Mouse (Mus musculus) kidney, postnatal 0 days (tissue): ENCODE data around the gene Ywhae. TPM values are rescaled to one million over a fixed set of nuclear protein-coding genes. Genes with fewer than 3 reads are reported as not detected.

Experiments
- ATAC-seq: fragments of 200-750 bp; cut with Nextera tagmentation; replicated peaks from 2 replicates; pipeline ENCODE4 v1.8.0; 2017; ENCODE audit warnings: low read depth, moderate number of reproducible peaks, moderate TSS enrichment, moderate library complexity; ENCODE audit not compliant: low FRiP score
- DNase-seq: peaks from one replicate; pipeline ENCODE4 v3.0.0-alpha.2; 2016; ENCODE audit warnings: low spot score
- H3K27ac ChIP-seq: fragments of 300-500 bp; sonication (generic); 2 replicates; pipeline ENCODE4 v1.5.1; 2014; ENCODE audit warnings: mild to moderate bottlenecking
- H3K27me3 ChIP-seq: fragments of 300-500 bp; sonication (generic); 2 replicates; pipeline ENCODE4 v1.6.1; 2014; ENCODE audit warnings: low read length, mixed read lengths; ENCODE audit not compliant: insufficient read depth
- H3K36me3 ChIP-seq: fragments of 300-500 bp; sonication (generic); 2 replicates; pipeline ENCODE4 v1.6.1; 2014; ENCODE audit warnings: low read length, mixed read lengths; ENCODE audit not compliant: insufficient read depth
- H3K4me1 ChIP-seq: fragments of 300-500 bp; sonication (generic); replicated peaks from 2 replicates; pipeline ENCODE4 v1.6.1; 2014; ENCODE audit warnings: antibody characterized with exemption, low read length, mixed read lengths; ENCODE audit not compliant: insufficient read depth
- H3K4me2 ChIP-seq: fragments of 300-500 bp; sonication (generic); 2 replicates; pipeline ENCODE4 v1.6.1; 2014; ENCODE audit warnings: mild to moderate bottlenecking, low read length, moderate library complexity, mixed read lengths
- H3K4me3 ChIP-seq: fragments of 300-500 bp; sonication (generic); replicated peaks from 2 replicates; pipeline ENCODE4 v1.5.1; 2014; ENCODE audit warnings: low read depth, low read length
- H3K9ac ChIP-seq: fragments of 300-500 bp; sonication (generic); 2 replicates; pipeline ENCODE4 v1.6.1; 2014; ENCODE audit warnings: low read depth, low read length
- H3K9me3 ChIP-seq: fragments of 300-500 bp; sonication (generic); replicated peaks from 2 replicates; pipeline ENCODE4 v1.6.1; 2016; ENCODE audit warnings: low read length, inconsistent platforms, mixed read lengths
- CTCF ChIP-seq: IDR thresholded peaks from 2 replicates; pipeline ENCODE4 v1.5.1; 2016; ENCODE audit warnings: antibody characterized with exemption, low read depth, mild to moderate bottlenecking, moderate library complexity
- WGBS: fragments of 180-500 bp; shearing (Covaris S2); extraction: QIAGEN DNeasy Blood & Tissue Kit; methylation state at CpG from one replicate; pipeline ENCODE4 v1.1.7; 2014; 5-methylcytosine and 5-hydroxymethylcytosine counted together
- polyA plus RNA-seq: library from polyadenylated mRNA; unstranded; fragments of >200 nt; fragmentation: Nextera tagmentation; extraction: Ambion mirVana; gene quantifications from 2 replicates; pipeline ENCODE4 v1.2.1, GENCODE M21; 2015

The Ywhae gene
- polyA plus RNA-seq, 1 experiment from 2014 or later: 707 TPM

DNA sequence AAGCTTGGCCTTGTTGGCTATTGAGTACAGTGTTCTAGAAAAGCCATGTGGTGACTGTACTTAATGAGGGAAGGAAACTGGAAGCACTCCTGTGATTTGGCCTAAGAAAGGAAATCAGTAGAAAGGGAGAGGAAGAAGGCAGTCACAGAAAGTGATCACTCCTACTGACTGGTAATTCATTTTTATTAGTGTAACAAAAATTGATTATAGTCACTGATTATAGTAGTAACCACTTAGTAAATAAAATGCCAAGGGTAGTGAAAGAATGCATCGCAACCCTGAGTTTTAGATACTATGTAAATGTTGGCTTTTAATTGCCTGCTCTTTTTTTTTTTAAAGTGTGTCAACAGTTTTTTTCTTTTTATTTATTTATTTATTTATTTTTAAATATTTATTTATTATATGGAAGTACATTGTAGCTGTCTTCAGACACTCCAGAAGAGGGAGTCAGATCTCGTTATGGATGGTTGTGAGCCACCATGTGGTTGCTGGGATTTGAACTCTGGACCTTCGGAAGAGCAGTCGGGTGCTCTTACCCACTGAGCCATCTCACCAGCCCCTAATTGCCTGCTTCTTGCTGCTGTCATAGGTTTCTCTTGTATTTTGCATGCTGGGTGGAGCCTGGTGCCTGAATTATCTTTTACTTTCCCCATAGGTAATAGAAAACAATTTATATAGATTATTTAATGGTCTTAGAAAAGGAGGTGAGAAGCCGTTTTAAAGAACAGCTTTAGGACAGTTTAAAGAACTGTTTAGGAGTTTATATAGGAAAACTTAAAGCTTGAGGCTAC, 3.0 kb downstream of the Ywhae start:
- no peak overlapping the region for H3K27ac ChIP-seq
- H3K4me2 ChIP-seq: peak overlapping the region; percentile 80
- no peak for DNase-seq
- no peaks in the 10 kb centered on the region for H3K36me3 ChIP-seq
- no peak for TF ChIP-seq CTCF
- no peaks in the 10 kb centered on the region for H3K9me3 ChIP-seq
- no peaks in the 10 kb centered on the region for H3K27me3 ChIP-seq
- peak overlapping the region; percentile 95; the same call in 1 of the 2 replicates for H3K4me3 ChIP-seq
- no peak for ATAC-seq
- 0 out of 2 replicates have a peak overlapping the region, but pooled peaks have one; percentile 24 for H3K9ac ChIP-seq
- 65% methylated on average over 5 of the region's 5 CpGs for WGBS
- peaks cover 16% of the 10 kb centered on the region for H3K4me1 ChIP-seq

GRCm38 (mm10) chr11:75736978-75737377, 4.3 kb downstream of the Ywhae start:
- Histone ChIP-seq H3K9ac (peak overlapping the region; percentile 6; the same call in 1 of the 2 replicates), H3K4me3 (no peak overlapping the region), H3K36me3 (no peaks in the 10 kb centered on the region), H3K4me1 (peaks cover 16% of the 10 kb centered on the region), H3K4me2 (peak overlapping the region; percentile 23), H3K9me3 (no peaks in the 10 kb centered on the region), H3K27ac (no peak overlapping the region), H3K27me3 (no peaks in the 10 kb centered on the region)
- no peak for DNase-seq
- no peak for TF ChIP-seq CTCF
- ATAC-seq: no peak
- WGBS: 45% methylated on average over 3 of the region's 3 CpGs

GRCm38 (mm10) chr11:75737806-75738476, 5.3 kb downstream of the Ywhae start:
- WGBS: 49% methylated on average over 2 of the region's 2 CpGs
- peaks cover 16% of the 10 kb centered on the region for H3K4me1 ChIP-seq

DNA sequence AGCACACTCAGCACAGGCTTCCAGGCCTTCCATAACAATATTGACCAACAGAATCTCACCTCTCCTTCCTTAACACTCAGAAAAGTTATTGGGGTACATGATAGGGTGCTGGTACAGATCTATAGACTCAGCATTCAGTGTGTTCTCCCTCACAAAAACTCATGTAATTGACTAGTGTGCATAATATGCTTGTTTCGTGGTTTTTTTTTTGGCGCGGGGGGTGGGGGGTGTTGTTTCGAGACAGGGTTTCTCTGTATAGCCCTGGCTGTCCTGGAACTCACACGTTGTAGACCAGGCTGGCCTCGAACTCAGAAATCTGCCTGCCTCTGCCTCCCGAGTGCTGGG, 5.8 kb downstream of the Ywhae start:
- ATAC-seq: no peak
- 93% methylated on average over 7 of the region's 7 CpGs for WGBS
- DNase-seq: no peak
- H3K27ac ChIP-seq: no peak overlapping the region
- H3K4me2 ChIP-seq: no peak overlapping the region
- H3K27me3 ChIP-seq: no peaks in the 10 kb centered on the region
- no peaks in the 10 kb centered on the region for H3K36me3 ChIP-seq
- no peaks in the 10 kb centered on the region for H3K9me3 ChIP-seq
- H3K9ac ChIP-seq: no peak overlapping the region
- H3K4me3 ChIP-seq: no peak overlapping the region
- TF ChIP-seq CTCF: no peak
- peaks cover 16% of the 10 kb centered on the region for H3K4me1 ChIP-seq

More at GRCm38 (mm10) chr11:75737806-75738476, 5.3 kb downstream of the Ywhae start:
- TF ChIP-seq CTCF: no peak
- ATAC-seq (no peak), DNase-seq (no peak)
- H3K27me3 ChIP-seq: no peaks in the 10 kb centered on the region
- no peak overlapping the region for H3K4me3 ChIP-seq
- H3K27ac ChIP-seq: no peak overlapping the region
- H3K9ac ChIP-seq: no peak overlapping the region
- H3K9me3 ChIP-seq: no peaks in the 10 kb centered on the region
- no peaks in the 10 kb centered on the region for H3K36me3 ChIP-seq
- no peak overlapping the region for H3K4me2 ChIP-seq

DNA sequence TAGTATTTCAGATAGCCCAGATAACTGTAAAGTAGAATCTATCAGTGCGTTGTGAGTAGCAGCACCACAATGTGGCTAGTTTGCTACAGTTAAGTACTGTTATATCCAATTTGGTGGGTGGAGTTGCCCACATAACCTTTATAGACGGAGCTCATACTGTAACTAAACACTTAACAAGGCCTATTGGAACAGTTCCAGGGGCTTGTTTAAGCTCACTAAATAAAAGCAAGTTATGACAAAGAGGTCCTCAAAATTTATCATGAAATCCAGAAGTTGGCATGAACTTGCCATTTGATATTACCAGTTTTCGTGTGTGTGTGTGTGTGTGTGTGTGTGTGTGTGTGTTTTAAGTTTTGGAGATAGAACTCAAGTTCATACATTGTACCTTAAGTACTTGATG, 7.5 kb downstream of the Ywhae start:
- Histone ChIP-seq H3K9ac (no peak overlapping the region), H3K27ac (no peak overlapping the region), H3K9me3 (no peaks in the 10 kb centered on the region), H3K4me1 (peaks cover 9% of the 10 kb centered on the region; the same call in 1 of the 2 replicates), H3K4me2 (no peak overlapping the region), H3K4me3 (no peak overlapping the region), H3K36me3 (no peaks in the 10 kb centered on the region), H3K27me3 (no peaks in the 10 kb centered on the region)
- ATAC-seq (no peak), DNase-seq (no peak)
- no peak for TF ChIP-seq CTCF
- 61% methylated on average over 3 of the region's 3 CpGs for WGBS

- no peak for DNase-seq
- no peak overlapping the region for H3K9ac ChIP-seq
- ATAC-seq: no peak
- H3K9me3 ChIP-seq: no peaks in the 10 kb centered on the region
- 61% methylated on average over 3 of the region's 3 CpGs for WGBS
- TF ChIP-seq CTCF: no peak
- H3K4me3 ChIP-seq: no peak overlapping the region
- no peak overlapping the region for H3K4me2 ChIP-seq
- no peaks in the 10 kb centered on the region for H3K27me3 ChIP-seq
- H3K4me1 ChIP-seq: peaks cover 4% of the 10 kb centered on the region; the same call in 1 of the 2 replicates
- H3K27ac ChIP-seq: no peak overlapping the region
- no peaks in the 10 kb centered on the region for H3K36me3 ChIP-seq
These were observed 8.9 kb downstream of the Ywhae start for GRCm38 (mm10) chr11:75741615-75742014.
